Comparison of ENCODE assay signal across 8 mouse cellular contexts in genomic region chr5:115564737-115565393, GRCm38 (mm10). TPM values are rescaled to one million over a fixed set of nuclear protein-coding genes. Genes with fewer than 3 reads are reported as not detected.
A peak's percentile ranks its signal among the peaks of the same experiment; 100 is the strongest.
DNase-seq lines count a peak whose midpoint lies in the region; ATAC-seq lines count a peak whose summit lies in the region.

TSS of gene Gcn1l1 (plus strand) at chr5:115565254.

- H3K9ac ChIP-seq in heart, embryonic 14.5 days (ENCODE audit: low read length): peak within 1 kb of the TSS; percentile 96
- H3K9ac ChIP-seq in liver, embryonic 13.5 days: peak within 1 kb of the TSS; percentile 96
- H3K9ac ChIP-seq in stomach, embryonic 14.5 days (replicated peaks; ENCODE audit: low read depth, low read length): peak within 1 kb of the TSS; percentile 95

- H3K9me3 ChIP-seq in forebrain, embryonic 10.5 days: no peaks in the 10 kb centered on the region
- no peaks in the 10 kb centered on the region for H3K9me3 ChIP-seq in heart, embryonic 14.5 days (ENCODE audit: control insufficient read depth, low read length)
- no peaks in the 10 kb centered on the region for H3K9me3 ChIP-seq in liver, embryonic 13.5 days (replicated peaks)
- H3K9me3 ChIP-seq in stomach, embryonic 14.5 days (ENCODE audit: control insufficient read depth, low read depth, low read length): no peaks in the 10 kb centered on the region

- H3K36me3 ChIP-seq in forebrain, embryonic 10.5 days (replicated peaks): peaks cover 57% of the 10 kb centered on the region
- peaks cover 40% of the 10 kb centered on the region for H3K36me3 ChIP-seq in heart, embryonic 14.5 days (ENCODE audit: control insufficient read depth, insufficient read depth, low read length)
- H3K36me3 ChIP-seq in liver, embryonic 13.5 days: peaks cover 49% of the 10 kb centered on the region
- H3K36me3 ChIP-seq in stomach, embryonic 14.5 days (ENCODE audit: control insufficient read depth, insufficient read depth, low read length): peaks cover 37% of the 10 kb centered on the region

- H3K4me2 ChIP-seq in heart, embryonic 14.5 days (ENCODE audit: low read length): peak within 1 kb of the TSS; percentile 77
- H3K4me2 ChIP-seq in liver, embryonic 13.5 days: peak within 1 kb of the TSS; percentile 93
- peak within 1 kb of the TSS; percentile 70 for H3K4me2 ChIP-seq in stomach, embryonic 14.5 days (replicated peaks; ENCODE audit: low read depth, low read length)

- WGBS in forebrain, embryonic 10.5 days: 3% methylated on average over 55 of the region's 55 CpGs
- WGBS in heart, embryonic 14.5 days: 3% methylated on average over 54 of the region's 55 CpGs
- WGBS in liver, embryonic 13.5 days (ENCODE audit: insufficient replicate concordance): 2% methylated on average over 55 of the region's 55 CpGs
- 1% methylated on average over 39 of the region's 55 CpGs for WGBS in stomach, embryonic 14.5 days

- peak within 1 kb of the TSS; percentile 87 for H3K4me3 ChIP-seq in brown adipose tissue, adult 24 weeks (ENCODE audit: insufficient read depth, low read depth, low read length)
- H3K4me3 ChIP-seq in forebrain, embryonic 10.5 days: peak within 1 kb of the TSS; percentile 97
- peak within 1 kb of the TSS; percentile 80 to 92 for H3K4me3 ChIP-seq in heart, embryonic 14.5 days (ENCODE audit: control insufficient read depth in 1 of 2, insufficient read depth in 1 of 2, low read depth in 1 of 2, low read length in 2 of 2)
- peak within 1 kb of the TSS; percentile 96 for H3K4me3 ChIP-seq in liver, embryonic 13.5 days (replicated peaks)
- peak within 1 kb of the TSS; percentile 90 for H3K4me3 ChIP-seq in stomach, embryonic 14.5 days (ENCODE audit: low read depth, low read length)

- 0 out of 2 replicates have a peak within 1 kb of the TSS, but pooled peaks have one; percentile 5 for H3K27ac ChIP-seq in brown adipose tissue, adult 24 weeks (replicated peaks; ENCODE audit: low read depth, low read length)
- H3K27ac ChIP-seq in forebrain, embryonic 10.5 days: peak within 1 kb of the TSS; percentile 92
- H3K27ac ChIP-seq in heart, embryonic 14.5 days (replicated peaks in 1 of 2; ENCODE audit: control insufficient read depth in 1 of 2, insufficient read depth in 1 of 2, low read depth in 2 of 2, low read length in 2 of 2): peak within 1 kb of the TSS; percentile 45 to 75; a peak in 3 of 4 replicates
- H3K27ac ChIP-seq in liver, embryonic 13.5 days: peak within 1 kb of the TSS; percentile 82
- H3K27ac ChIP-seq in stomach, embryonic 14.5 days (ENCODE audit: low read length): peak within 1 kb of the TSS; percentile 71

- H3K4me1 ChIP-seq in brown adipose tissue, adult 24 weeks (ENCODE audit: control insufficient read depth, insufficient read depth, insufficient read length, low read length): peaks cover 15% of the 10 kb centered on the region
- H3K4me1 ChIP-seq in forebrain, embryonic 10.5 days: peaks cover 85% of the 10 kb centered on the region
- H3K4me1 ChIP-seq in heart, embryonic 14.5 days (ENCODE audit: control insufficient read depth in 2 of 2, insufficient read depth in 2 of 2, low read length in 2 of 2): peaks cover 17 to 32% of the 10 kb centered on the region in 2 experiments
- peaks cover 89% of the 10 kb centered on the region for H3K4me1 ChIP-seq in liver, embryonic 13.5 days (replicated peaks)
- H3K4me1 ChIP-seq in stomach, embryonic 14.5 days (ENCODE audit: control insufficient read depth, insufficient read depth, low read length): peaks cover 17% of the 10 kb centered on the region; the same call in 1 of the 2 replicates

- H3K27me3 ChIP-seq in forebrain, embryonic 10.5 days (ENCODE audit: poor library complexity, severe bottlenecking): no peaks in the 10 kb centered on the region
- no peaks in the 10 kb centered on the region for H3K27me3 ChIP-seq in heart, embryonic 14.5 days (ENCODE audit: control insufficient read depth, insufficient read depth, low read length)
- H3K27me3 ChIP-seq in liver, embryonic 13.5 days: no peaks in the 10 kb centered on the region
- H3K27me3 ChIP-seq in stomach, embryonic 14.5 days (ENCODE audit: control insufficient read depth, insufficient read depth, low read length): no peaks in the 10 kb centered on the region

- peak; percentile 49 to 58 for DNase-seq in CD8-positive naive resting alpha-beta T cell, adult 2 months (ENCODE audit: low read depth in 2 of 2, low spot score in 2 of 2)
- peak; percentile 78 for DNase-seq in forebrain, embryonic 10.5 days (ENCODE audit: extremely low spot score, low spot score)
- DNase-seq in kidney, postnatal 10 days: peak; percentile 89
- peak; percentile 68 for DNase-seq in liver, embryonic 13.5 days
- DNase-seq in natural killer cell, adult 2 months (ENCODE audit: low spot score in 2 of 2): peak; percentile 52 to 71

- peak; percentile 77 for ATAC-seq in heart, embryonic 14.5 days (ENCODE audit: insufficient number of reproducible peaks, insufficient read depth, low FRiP score, low read depth)
- ATAC-seq in liver, embryonic 13.5 days (ENCODE audit: low read depth): peak; percentile 79
- ATAC-seq in stomach, embryonic 14.5 days (ENCODE audit: insufficient number of reproducible peaks, insufficient read depth, low FRiP score, low read depth): peak; percentile 82

RNA-seq across cellular contexts. Expression of gene Gcn1l1, which starts in this region (rescaled TPM):
- polyA plus RNA-seq in brown adipose tissue, adult 24 weeks (2012; ENCODE audit: insufficient read depth, insufficient read length, missing spikeins): 9.9 and 15.0 TPM in 2 replicates
- polyA plus RNA-seq in forebrain, embryonic 10.5 days (2016; fragmentation: Nextera tagmentation; extraction: Ambion mirVana): 64.9 and 66.1 TPM in 2 replicates
- polyA plus RNA-seq in heart, embryonic 14.5 days (2014; fragmentation: Nextera tagmentation; extraction: Ambion mirVana): 25.2 and 26.3 TPM in 2 replicates
- polyA plus RNA-seq in liver, embryonic 13.5 days (2015; fragmentation: Nextera tagmentation; extraction: Ambion mirVana): 18.7 and 19.3 TPM in 2 replicates
- 42.3 TPM in 2 replicates for polyA plus RNA-seq in stomach, embryonic 14.5 days (2014; fragmentation: Nextera tagmentation; extraction: Ambion mirVana)

Comparison
In these comparisons a context has a peak if more than half of its experiments do, and no peak if none do; other contexts are left out.
1. Peak in every context shown above with its lines: DNase-seq, ATAC-seq, H3K4me3 ChIP-seq and H3K27ac ChIP-seq.
2. H3K27ac ChIP-seq: peak in every context shown above with its lines; median percentile 92 in forebrain, embryonic 10.5 days; 82 in liver, embryonic 13.5 days; 71 in stomach, embryonic 14.5 days; 60 in heart, embryonic 14.5 days; 5 in brown adipose tissue, adult 24 weeks.